Mouse (Mus musculus): ENCODE measurements at regions not wholly inside any gene's neighbourhood (a gene's known extent, or its start where the extent isn't known, plus 50 kb on each side); places are given as distances from the start of the nearest gene placed in this dataset.

- H3K4me3 ChIP-seq (replicated peaks), result no peak overlapping the region
- no peak overlapping the region for H3K4me2 ChIP-seq
- H3K9ac ChIP-seq, result no peak overlapping the region
- 76% methylated on average over 3 of the region's 3 CpGs for WGBS
- no peak overlapping the region for H3K27ac ChIP-seq
- H3K9me3 ChIP-seq, result no peaks in the 10 kb centered on the region
- no peaks in the 10 kb centered on the region for H3K36me3 ChIP-seq (replicated peaks)
- ATAC-seq (ENCODE audit: low FRiP score), result no peak
- H3K4me1 ChIP-seq, result no peaks in the 10 kb centered on the region
- H3K27me3 ChIP-seq, result no peaks in the 10 kb centered on the region
Observed at GRCm38 (mm10) chr4:70705128-70705752, 170.4 kb upstream of the Megf9 start.

- Histone ChIP-seq H3K4me2 (no peak overlapping the region), H3K9me3 (no peaks in the 10 kb centered on the region), H3K4me3 (replicated peaks) (no peak overlapping the region), H3K27me3 (no peaks in the 10 kb centered on the region), H3K36me3 (replicated peaks) (no peaks in the 10 kb centered on the region), H3K4me1 (no peaks in the 10 kb centered on the region), H3K27ac (no peak overlapping the region), H3K9ac (no peak overlapping the region)
- no peak for ATAC-seq (ENCODE audit: low FRiP score)
- WGBS, result 80% methylated on average over 1 of the region's 1 CpGs
Observed at GRCm38 (mm10) chr4:70700894-70701293, 166.1 kb upstream of the Megf9 start.

DNA sequence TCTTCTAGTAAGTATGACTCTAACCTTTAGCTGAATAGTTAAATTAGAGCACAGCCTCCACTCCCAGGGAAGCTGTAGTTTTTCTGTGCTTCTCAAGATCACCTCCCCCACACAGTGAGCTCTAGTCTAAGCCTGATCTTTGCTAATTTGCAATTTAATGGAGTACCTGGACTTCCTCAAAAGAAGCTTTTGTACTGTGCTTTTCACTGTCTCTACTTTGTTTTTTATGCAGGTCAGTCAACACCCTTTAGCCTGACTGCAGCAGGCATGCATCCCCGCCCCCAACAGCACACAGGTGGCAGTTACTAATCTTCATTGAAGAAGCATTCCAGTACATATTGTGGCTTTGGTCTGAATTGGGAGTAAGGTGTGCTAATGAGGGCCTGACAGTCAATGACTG is 129.4 kb upstream of the Megf9 start:
- Histone ChIP-seq H3K4me1 (no peaks in the 10 kb centered on the region), H3K36me3 (replicated peaks) (no peaks in the 10 kb centered on the region), H3K4me3 (replicated peaks) (no peak overlapping the region), H3K9me3 (no peaks in the 10 kb centered on the region), H3K27ac (no peak overlapping the region), H3K4me2 (no peak overlapping the region), H3K27me3 (no peaks in the 10 kb centered on the region), H3K9ac (no peak overlapping the region)
- no peak for ATAC-seq (ENCODE audit: low FRiP score)
- WGBS, result 81% methylated on average over 1 of the region's 1 CpGs

DNA sequence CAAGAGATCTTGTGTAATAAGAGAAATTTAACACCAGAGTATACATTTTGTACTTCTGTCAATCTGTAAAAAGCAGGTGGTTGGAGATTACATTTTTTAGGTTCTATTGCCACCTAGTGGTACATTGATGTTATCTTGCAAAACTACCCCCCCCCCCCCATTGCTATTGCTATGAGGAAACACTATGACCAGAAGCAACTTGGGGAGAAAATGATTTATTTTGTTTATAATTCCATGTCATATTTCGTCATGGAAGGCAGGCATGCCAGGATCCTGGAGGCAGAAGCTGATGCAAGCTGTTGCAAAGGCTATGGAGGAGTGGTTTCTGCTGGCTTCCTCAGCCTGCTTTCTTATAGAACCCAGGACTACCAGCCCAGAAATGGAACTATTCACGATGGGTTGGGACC is 86.6 kb upstream of the Megf9 start:
- no peak overlapping the region for H3K4me3 ChIP-seq (replicated peaks)
- WGBS, result 63% methylated on average over 2 of the region's 2 CpGs
- H3K4me1 ChIP-seq, result no peaks in the 10 kb centered on the region
- H3K9ac ChIP-seq, result no peak overlapping the region
- H3K27me3 ChIP-seq, result no peaks in the 10 kb centered on the region
- no peak overlapping the region for H3K4me2 ChIP-seq
- H3K9me3 ChIP-seq, result no peaks in the 10 kb centered on the region
- no peak overlapping the region for H3K27ac ChIP-seq
- H3K36me3 ChIP-seq (replicated peaks), result no peaks in the 10 kb centered on the region
- ATAC-seq (ENCODE audit: low FRiP score), result no peak

DNA sequence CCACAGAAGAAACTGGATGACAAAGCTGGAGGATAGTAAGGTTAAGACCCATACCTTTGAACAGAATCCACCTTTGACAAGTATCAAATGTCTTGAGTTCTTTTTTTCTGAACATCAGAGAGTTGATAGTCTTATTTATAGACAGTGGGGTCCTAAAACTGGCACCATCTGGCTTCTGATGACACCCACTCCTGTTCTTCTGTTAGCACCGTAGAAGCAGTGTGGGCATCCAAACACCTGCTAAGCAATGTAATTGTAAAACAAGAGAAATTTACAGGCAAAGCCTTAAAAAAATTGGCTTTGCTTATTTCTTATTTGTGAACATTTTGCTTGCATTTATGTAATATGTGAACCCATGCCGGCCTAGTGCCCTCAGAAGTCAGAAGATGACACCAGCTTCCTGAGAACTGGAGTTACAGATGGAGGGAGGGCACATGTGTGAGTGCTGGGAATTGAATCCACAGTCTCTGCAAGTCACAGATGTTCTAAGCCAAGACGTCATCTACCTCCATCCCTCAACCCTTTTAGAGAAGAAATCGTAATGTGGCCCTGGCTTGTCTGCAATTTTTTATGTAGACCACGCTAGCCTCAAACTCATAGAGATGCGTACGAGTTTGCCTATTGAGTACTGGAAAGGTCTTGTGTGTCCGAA is 85.0 kb upstream of the Megf9 start:
- Histone ChIP-seq H3K27me3 (no peaks in the 10 kb centered on the region), H3K27ac (no peak overlapping the region), H3K4me3 (replicated peaks) (no peak overlapping the region), H3K4me2 (no peak overlapping the region), H3K9ac (no peak overlapping the region), H3K9me3 (no peaks in the 10 kb centered on the region), H3K36me3 (replicated peaks) (no peaks in the 10 kb centered on the region), H3K4me1 (no peaks in the 10 kb centered on the region)
- ATAC-seq (ENCODE audit: low FRiP score), result no peak
- 96% methylated on average over 8 of the region's 8 CpGs for WGBS

- Histone ChIP-seq H3K27me3 (no peaks in the 10 kb centered on the region), H3K4me1 (no peaks in the 10 kb centered on the region), H3K27ac (no peak overlapping the region), H3K36me3 (replicated peaks) (no peaks in the 10 kb centered on the region), H3K9me3 (no peaks in the 10 kb centered on the region), H3K4me3 (replicated peaks) (no peak overlapping the region), H3K9ac (no peak overlapping the region), H3K4me2 (no peak overlapping the region)
- 69% methylated on average over 4 of the region's 4 CpGs for WGBS
- ATAC-seq (ENCODE audit: low FRiP score), result no peak
Observed at GRCm38 (mm10) chr4:70615794-70616193, 81.0 kb upstream of the Megf9 start.

DNA sequence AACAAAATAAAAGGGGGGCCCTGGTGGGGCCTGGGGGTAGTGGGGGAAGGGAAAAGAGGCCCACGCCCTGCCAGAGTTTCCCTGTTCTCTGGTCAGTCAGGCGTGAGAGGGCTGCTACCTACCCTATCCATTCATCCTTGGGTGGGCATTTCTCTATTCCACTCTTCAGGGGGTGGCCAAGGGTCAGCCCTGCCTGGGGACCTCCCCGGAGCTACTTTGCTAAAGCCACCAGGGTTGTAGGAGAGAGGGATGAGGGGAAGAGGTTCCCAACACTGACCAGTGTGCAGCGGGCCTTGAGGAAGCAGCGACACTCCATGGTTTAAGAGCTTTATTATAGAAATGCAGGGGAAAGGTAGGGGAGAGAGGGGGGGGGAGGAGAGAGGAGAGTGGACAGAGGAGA is 79.6 kb upstream of the Megf9 start:
- H3K9me3 ChIP-seq, result no peaks in the 10 kb centered on the region
- WGBS, result 30% methylated on average over 5 of the region's 5 CpGs
- ATAC-seq (ENCODE audit: low FRiP score), result no peak
- H3K4me1 ChIP-seq, result no peaks in the 10 kb centered on the region
- no peak overlapping the region for H3K9ac ChIP-seq
- no peak overlapping the region for H3K27ac ChIP-seq
- H3K36me3 ChIP-seq (replicated peaks), result no peaks in the 10 kb centered on the region
- no peaks in the 10 kb centered on the region for H3K27me3 ChIP-seq
- H3K4me2 ChIP-seq, result no peak overlapping the region
- no peak overlapping the region for H3K4me3 ChIP-seq (replicated peaks)

GRCm38 (mm10) chr4:70603209-70603852 is 68.5 kb upstream of the Megf9 start:
- H3K27ac ChIP-seq, result no peak overlapping the region
- H3K4me1 ChIP-seq, result no peaks in the 10 kb centered on the region
- ATAC-seq (ENCODE audit: low FRiP score), result peak; percentile 64
- no peak overlapping the region for H3K4me3 ChIP-seq (replicated peaks)
- H3K9ac ChIP-seq, result no peak overlapping the region
- no peaks in the 10 kb centered on the region for H3K27me3 ChIP-seq
- H3K36me3 ChIP-seq (replicated peaks), result no peaks in the 10 kb centered on the region
- no peaks in the 10 kb centered on the region for H3K9me3 ChIP-seq
- H3K4me2 ChIP-seq, result no peak overlapping the region
- WGBS, result 25% methylated on average over 3 of the region's 3 CpGs

DNA sequence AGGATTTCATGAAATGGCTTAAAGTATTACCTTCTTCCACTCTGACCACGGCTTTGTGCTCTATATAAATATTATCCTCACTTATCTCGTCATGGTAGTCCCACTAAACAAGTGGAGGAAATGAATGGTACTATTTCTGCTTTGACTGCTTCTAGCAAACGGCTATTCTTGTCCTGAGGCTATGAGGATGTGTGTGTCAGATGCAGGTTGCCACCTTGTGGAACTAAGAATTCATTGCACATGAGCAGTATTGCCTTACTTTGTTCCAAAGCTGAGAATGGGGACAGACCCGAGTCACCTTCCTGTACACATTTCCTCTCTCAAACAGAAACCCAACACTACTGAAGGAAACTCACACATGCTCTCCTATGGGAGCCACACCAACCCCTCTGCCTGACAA is 66.5 kb upstream of the Megf9 start:
- Histone ChIP-seq H3K4me3 (replicated peaks) (no peak overlapping the region), H3K9ac (no peak overlapping the region), H3K36me3 (replicated peaks) (no peaks in the 10 kb centered on the region), H3K27me3 (no peaks in the 10 kb centered on the region), H3K27ac (no peak overlapping the region), H3K4me2 (no peak overlapping the region), H3K9me3 (no peaks in the 10 kb centered on the region), H3K4me1 (no peaks in the 10 kb centered on the region)
- peak; percentile 78 for ATAC-seq (ENCODE audit: low FRiP score)
- 22% methylated on average over 4 of the region's 4 CpGs for WGBS

Data from forebrain, embryonic 12.5 days (tissue).